Mouse (Mus musculus) adrenal gland, postnatal 14 days (tissue): Measurements from ENCODE around the gene Gm10271. TPM values are rescaled to one million over a fixed set of nuclear protein-coding genes. Genes with fewer than 3 reads are reported as not detected.

Experiments
- DNase-seq: peaks from one replicate; pipeline ENCODE4 v3.0.0; 2021; ENCODE audit warnings: mixed read lengths
- total RNA-seq: library from RNA; stranded (reverse); gene quantifications from 2 replicates; pipeline ENCODE4 v1.2.3, GENCODE M21; 2021

The Gm10271 gene
- total RNA-seq, 1 experiment from 2014 or later: not detected

DNA sequence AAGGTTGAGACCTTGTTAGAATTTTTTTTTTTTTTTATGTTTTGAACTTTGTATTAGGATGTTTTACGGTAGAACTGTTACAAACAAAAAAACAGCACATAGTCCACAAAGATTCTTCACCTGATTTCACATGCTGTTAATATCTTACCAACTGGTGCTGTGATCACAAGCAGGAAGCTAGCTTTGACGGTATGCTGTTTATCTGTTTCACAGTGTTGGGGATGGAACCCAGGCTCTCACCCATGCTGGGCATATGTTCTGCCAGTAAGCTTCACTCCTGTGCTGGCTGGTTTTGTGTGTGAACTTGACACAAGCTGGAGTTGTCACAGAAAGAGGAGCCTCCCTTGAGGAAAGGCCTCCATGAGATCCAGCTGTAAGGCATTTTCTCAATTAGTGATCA is 5.4 kb upstream of the Gm10271 start:
- DNase-seq: no peak

DNA sequence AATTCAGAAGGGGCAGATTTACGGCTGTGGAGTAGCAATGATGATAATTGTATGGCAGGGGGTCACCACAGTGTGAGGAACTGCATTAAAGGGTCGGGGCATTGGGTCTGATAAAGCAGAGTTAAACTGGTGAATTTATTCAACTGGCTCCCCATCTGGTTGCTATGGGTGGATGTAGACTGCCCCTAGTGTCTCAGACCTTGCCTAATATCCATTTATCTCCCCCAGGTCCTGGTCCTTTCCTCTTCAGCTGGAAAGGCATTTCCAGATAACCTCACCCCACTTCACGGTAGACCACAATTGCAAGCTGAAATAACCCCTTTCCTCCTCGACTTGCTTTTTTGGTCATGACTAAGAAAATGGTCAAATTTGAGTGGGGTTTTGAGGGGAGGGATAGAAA is 5.0 kb upstream of the Gm10271 start:
- no peak for DNase-seq

DNA sequence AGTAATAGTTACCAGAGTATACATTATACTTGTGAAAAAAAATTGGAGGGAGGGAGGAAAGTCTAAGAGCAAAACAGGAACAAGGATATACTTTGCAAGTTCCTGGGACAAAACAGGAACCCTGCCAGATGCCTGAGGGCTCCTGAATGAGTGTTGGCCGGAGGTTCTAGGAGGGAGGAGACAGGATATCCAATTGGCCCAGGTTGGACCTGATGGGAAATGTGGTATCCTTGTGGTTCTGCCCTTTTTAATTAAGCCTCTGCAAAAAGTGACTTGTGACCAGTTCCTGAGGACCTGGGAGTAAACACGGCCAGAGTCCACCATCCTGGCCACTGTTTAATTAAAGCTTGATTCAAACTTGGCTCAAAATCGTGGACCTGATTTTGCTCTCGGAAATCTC is 3.7 kb downstream of the Gm10271 start:
- DNase-seq: no peak

DNA sequence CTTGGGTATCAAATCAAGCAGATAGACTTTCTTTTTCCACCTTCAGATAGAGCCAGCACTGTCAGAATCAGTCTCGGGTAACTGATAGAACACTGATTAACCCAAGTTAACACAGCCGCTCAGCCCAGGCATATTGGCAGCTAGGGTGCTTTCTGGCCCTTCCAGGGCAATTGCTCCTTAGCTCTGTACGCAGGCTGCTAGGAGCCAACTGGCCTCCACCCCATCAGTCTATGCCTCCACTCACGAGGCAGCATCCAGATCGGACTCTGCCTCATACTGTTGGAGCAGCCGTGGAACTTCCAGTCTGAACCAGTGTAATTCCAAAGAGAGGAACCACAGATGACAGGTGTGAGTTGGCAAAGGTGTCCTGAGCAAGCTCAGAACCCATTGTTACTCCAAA is 6.3 kb downstream of the Gm10271 start:
- DNase-seq: no peak

DNA sequence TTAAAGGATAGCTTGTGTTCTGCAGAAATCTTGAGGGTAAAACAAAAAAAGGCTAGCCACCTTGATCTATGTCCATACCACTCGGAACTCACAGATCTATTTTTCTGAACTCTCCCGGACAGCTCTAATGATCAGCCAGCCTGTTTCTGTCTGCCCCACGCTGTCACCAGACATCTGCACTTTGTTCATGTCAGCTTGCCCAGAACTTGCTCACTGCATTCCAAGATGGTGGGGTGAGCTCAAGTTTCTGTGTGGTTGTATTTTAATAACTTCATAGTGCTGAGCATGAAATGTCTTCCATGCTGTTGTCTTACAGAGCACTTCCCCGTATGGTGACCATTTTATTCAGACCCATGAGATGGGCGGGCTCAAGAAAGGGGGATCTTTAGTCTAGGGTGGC is 7.1 kb downstream of the Gm10271 start:
- DNase-seq: no peak

DNA sequence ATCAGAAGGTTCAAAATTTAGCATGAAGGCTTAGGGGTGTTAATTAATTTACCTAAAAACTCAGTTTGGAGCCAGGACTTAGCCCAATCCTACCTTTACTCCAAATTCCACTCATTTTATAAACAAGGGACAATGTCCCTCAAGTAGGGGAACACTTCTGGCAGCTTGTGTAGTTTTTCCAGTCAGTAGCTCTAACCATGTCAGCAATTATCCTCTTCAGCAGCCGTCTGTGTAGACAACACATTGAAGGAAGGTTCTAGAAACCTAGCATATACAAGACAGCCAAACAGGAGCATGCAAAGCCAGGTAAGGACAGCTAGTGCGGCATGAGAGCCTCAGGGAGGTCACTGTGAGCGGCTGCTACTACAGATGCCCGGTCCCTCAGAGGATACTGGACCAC is 7.8 kb downstream of the Gm10271 start:
- DNase-seq: no peak

DNA sequence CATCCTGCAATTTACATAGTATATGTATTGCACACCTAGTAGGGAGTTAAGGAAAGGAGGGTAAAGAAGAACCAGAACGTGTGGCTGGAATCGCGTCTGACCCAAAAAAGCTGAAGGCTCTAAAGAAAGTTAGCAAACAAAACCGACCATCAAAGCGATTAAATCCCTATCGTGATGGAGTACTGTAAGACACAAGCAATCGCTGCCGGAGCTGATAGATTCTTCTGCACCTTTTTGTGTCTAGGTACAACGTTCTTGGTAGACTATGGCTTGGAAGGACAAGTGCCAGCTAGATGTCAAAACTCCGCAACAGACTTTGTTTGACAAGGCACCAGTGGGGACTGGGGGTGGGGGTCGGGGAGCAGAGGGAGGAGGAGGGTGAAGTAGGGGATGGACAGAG is 8.3 kb downstream of the Gm10271 start:
- no peak for DNase-seq

DNA sequence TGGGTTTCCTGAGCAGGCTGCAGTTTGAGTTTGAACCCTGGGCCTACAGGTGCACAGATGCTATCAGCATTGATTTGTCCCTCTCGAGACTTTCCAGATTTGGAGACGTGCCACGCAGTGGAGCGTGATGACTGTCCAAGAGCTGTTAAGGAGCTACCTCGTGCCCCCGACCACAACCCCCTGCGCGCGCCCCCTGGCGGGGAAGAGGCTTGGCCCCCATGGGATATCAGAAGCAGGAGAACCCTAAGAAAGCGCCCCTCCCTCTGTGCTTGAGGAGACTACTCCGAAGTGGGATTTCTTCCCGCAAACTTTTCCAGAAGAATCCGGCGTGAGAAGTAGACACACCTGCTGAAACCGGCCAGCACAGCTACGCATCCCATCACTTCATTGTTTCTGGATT is 9.6 kb downstream of the Gm10271 start:
- peak; percentile 17 for DNase-seq

DNA sequence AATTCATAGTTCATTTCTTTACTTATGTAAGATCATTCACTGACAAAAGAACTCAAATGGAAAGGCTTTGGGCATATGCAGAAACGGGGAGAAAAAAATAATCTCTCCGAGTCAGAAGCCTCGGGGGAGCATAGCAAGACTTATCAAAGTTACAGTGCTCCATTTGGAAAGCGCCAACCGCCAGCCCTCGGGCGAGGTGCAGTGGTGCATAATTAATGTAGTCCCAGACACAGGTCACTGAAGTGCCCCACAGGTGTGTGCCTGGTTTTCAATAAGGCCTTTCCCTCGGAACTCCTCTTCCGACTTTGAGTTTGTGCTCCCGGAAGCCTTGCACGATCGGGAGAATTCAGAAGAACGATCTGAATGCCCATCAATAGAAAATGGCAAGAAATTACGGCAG is 10.3 kb downstream of the Gm10271 start:
- no peak for DNase-seq

DNA sequence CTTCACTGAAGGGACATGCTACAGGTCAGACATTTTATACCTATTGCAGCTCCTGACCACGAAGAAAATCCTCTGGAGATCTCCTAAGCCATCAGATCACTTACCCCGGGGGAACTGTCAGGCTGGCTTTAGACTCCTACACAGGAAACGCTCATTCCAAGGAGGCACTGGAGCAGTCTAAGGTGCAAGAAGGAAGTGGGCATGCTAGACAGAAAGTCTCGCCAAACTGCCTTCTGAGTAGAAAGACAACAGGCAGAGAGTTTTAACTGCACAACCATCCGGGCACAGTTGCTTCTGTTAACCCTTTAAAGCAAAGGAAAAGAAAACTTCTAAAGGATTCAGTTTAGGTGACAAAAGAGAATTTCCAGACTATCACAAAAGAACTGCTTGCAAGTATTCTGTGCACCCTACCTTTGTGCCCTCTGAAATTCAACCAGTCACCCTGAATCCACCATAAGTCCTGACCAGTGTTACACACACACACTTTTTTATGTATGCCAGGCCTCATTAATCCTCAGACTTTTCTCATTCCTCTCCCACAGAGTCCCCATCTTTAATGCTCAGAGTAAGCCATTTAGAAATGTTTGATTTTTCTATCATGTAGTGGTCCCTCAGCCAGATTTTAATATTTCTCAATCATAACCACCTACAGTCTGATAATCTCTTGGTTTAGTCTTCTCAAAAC is 14.4 kb downstream of the Gm10271 start:
- no peak for DNase-seq

DNA sequence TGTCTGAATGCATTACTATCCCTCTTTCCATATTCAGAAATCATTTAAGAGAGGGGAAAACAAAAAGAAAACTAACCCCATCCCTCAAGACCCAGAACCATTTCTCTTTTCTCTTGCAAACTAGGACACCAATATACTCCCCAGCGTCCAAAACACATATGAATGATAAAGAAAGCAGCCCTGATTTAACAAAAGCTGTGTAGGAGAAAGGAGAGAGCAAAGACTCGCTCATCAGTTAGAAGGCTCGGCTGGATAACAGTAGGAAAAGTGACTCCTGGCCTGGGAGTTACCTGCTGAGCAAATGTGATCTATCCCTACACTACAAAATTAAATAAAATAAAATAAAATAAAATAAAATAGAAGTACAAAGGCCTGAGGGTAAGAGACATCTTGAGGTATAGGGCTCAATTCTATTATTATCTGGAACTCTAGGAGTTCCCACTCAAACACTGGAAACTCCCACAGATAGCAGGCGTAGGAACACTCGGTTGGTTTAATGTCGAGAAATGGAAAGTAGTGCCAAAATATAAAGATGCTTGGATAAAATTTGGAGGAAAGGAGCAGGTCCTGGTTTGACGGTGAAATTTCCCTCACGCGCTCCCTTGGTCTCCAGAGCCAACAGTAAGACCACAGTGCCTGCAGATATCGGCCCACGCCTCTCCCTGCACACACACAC is 15.8 kb downstream of the Gm10271 start:
- no peak for DNase-seq

DNA sequence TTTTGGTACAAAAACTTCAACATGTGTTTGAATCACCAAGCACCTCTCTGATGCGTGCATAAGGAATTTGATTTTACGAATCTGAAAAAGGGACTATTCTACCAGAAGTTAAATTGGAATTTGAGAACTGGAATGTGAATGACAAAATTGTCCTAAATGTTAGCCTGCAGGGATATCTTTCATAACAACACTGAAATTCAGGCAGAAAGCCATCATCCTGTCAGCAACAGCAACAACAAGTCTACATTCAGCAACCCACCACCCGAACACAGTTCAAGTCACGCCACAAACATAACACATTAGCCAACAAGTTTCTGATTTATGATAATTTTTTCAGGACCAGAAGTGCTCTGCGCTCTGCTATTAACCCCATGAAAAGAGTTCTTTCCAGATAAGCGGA is 17.2 kb downstream of the Gm10271 start:
- no peak for DNase-seq

DNA sequence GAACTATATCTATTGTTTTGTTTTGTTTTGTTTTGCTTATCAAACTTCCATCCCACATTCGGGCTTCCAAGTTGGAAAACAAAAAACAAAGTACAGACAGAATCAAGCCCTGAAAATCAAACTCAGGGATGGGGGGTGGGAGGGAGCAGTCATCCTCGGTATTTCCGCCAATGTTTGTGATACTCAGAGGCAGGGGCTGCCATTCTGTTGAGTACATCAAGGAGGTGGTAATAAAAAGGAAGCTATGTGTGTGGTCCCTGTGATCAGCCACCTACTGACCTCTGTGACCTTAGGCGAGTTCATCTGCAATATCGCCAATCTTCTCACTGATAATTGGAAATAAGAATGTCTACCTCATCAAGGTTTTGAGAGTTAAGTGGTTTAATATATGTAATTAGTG is 21.5 kb downstream of the Gm10271 start:
- no peak for DNase-seq

DNA sequence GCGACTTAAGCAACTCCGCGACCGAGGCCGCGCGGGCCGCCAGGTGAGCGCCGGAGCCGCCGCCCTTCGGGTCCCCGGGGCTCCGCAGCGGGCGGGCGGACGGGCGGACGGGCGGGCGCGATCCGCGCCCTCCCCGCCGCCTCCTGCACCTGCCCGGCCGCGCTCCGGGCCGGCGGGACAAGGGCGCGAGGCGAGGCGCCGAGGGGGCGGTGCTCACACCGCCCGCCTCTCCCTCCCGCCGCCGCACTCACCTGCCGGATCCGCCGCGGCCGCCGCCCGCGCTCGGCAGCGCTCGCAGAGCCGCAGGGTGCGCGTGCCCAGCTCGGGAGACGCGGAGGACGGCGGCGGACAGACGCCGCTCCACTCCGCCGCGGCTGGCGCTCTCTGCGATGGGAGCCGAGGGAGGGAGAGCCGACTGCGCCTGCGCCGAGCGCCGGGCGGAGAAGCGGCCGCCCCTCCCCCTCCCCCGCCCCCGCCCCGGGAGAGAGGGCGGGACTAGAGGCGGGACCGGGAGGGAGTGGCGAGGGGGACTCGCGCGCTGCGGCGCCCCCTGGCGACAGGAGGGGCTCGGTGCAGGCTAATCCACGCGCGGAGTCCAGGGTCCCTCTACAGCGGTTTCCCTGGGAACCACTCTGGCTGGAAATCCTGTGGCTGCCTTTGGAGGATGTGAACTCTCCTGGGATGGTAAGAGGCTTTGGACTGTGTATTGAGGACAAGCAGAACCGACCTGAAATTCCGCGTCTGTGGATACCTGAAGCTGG is 22.2 kb downstream of the Gm10271 start, which contains the start of gene Rab3ip:
TSS of gene Rab3ip (minus strand) at position 761 of the 761 bp plus-strand sequence.
- DNase-seq: peak; percentile 95

DNA sequence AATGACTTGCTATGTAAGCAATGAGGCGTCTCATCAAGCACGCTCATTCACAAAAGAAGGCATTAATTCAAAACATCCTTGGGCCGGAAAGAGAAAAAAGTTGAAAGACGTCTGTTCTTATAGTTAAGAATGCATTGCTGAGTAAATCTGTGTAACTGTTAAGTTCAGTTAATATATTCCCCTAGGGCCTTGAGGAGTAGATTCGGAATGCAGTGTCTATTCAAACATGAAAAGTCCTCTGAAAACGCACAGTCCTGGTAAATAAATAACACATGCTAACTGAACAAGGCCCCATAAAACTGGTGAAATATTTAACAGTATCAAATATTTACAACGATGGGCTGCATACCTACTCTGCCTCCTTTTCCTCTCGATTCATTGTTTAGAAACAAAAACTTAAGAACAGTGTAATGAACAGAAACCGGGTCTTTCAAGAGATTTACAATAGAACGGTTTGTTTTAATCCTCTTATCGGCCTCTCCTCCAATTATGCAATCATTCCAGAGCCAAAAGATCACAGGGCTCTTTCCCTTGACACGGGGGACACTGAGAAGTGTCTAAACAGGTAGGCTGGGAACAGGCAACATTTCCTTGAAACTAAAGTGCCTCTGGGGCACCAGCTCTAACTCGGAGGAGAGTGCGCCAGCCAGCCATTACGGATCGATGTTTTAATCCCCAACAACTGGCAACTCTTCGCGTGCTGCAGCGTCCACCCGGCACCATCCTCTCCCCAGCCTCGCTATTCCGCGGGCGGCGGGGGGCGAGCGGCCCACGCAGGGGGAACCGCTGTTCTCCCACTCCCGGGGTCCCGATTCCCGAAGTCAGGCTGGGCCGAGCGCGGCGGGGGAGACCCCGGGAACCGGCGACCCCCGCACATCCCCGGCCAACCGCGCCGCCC is 23.0 kb downstream of the Gm10271 start:
- DNase-seq: peak; percentile 48

DNA sequence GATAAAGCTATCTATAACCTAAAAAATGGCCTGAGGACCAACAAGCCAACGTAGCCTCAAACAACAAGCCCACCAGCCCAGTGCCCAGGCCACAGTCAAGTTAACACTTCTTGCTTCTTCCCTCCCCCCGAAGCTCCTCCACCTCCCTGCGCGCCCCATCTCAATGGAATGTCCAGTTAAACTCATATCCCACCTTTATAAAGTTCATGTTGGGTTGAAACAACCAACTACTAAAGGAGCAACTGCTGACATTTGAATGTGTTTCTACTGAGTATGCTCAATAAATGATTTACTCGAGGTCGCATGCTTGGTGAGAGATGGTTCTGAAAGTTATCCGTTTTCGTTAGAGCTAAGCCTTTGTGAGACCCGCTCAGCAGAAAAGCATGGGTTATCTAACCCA is 24.0 kb downstream of the Gm10271 start:
- DNase-seq: no peak

DNA sequence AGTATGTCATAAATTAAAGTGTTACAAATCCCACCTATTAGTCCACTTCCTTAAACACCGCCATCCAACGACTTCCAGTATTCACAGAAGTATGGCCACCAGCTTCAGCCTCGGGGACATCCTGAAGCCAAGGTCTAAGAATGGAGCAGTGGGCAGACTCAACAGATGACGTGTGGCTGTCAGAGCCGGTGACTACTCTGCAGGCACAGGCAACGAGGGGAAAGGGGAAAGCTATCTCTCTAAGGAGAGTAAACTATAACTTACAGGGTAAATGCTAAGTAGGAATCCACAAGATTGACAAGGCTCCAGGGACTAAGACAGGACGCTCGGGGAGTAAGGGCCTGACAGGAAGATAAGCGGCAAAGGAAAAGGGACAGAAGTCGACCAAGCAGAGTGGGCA is 27.5 kb downstream of the Gm10271 start:
- peak; percentile 42 for DNase-seq

DNA sequence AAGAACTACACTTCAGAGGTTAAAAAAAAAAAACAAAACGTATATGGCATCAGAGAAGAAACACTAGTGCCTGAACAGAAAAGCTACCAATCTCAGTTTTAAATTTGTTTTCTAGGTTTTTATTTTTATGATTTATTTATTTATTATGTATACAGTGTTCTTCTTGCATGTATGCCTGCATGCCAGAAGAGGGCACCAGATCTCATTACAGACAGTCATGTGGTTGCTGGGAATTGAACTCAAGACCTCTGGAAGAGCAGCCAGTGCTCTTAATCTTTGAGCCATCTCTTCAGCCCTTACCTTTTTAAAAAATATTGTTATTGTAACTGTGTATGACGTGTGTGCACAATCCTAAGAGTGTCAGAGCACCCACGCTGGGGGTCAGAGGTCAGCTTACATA is 28.3 kb downstream of the Gm10271 start:
- no peak for DNase-seq

DNA sequence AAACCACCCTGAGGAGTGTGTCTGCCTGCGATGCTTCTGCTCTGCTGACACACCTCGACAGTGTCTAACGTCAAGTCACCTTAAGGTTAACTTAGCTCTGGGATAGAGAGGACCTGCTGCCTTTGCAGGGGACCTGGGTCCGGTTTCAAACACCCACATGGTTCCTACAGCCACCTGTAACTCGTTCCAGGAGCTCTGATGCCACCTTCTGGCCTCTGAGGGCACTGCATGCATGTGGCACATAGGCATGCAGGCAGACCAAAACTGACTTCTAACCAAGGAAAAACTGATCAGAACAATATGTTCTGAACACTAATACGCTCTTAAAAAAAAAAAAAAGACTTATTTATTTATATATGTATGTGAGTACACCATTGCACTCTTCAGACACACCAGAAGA is 29.4 kb downstream of the Gm10271 start:
- peak; percentile 47 for DNase-seq

DNA sequence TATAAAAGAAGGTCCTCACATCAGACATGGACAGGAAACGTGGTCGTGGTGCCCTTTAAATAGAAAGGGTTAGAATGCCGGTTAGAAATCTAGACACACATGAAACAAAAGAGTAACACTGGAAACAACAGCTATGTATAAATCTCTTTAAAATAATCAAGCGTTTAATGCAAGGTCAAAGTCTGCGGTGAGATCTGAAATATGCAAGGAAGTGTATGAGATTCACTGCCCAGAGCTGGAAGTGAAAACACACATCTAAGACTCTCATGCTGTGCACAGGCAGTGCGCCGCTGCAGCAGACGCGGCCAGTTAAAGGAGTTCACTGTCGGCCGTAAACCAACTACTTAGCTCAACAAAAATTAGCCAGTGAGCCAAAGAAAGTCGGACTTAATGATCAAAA is 37.4 kb downstream of the Gm10271 start:
- DNase-seq: no peak

DNA sequence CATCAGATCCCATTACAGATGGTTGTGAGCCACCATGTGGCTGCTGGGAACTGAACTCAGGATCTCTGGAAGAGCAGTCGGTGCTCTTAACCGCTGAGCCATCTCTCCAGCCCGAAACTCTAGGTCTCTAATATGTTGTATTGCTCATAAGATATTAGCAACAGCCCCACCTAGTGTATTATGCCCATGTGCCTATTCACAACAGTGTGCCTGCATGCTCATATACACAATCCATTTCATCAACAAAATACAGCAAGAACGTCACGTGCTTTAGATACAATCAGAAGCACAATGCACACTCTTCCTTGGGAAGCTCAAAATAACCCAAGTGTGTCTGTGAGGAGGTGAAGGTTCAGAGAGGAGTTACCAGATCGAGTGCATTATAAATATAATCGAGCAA is 38.6 kb downstream of the Gm10271 start:
- DNase-seq: no peak

DNA sequence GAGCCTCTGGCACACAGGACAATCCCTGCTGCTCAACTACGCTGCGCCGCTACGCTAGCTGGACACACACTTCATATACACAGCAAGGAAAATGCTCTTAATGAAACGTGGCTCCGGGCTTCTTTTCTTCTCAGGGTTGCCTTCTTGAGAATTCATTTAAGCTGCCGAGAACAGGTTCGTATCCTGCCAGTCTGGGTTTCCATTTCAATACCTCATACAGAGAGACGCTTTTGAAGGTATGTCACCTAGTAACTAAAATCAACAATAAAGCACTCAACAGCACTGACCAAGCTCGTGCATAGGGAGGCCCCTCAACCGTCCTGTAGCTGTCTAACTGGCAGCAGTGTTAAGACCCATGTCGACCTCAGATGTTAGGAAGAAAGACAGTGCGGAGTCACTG is 40.0 kb downstream of the Gm10271 start:
- DNase-seq: no peak
